Comparison of ENCODE assay signal across 19 mouse cellular contexts in the genomic region with DNA sequence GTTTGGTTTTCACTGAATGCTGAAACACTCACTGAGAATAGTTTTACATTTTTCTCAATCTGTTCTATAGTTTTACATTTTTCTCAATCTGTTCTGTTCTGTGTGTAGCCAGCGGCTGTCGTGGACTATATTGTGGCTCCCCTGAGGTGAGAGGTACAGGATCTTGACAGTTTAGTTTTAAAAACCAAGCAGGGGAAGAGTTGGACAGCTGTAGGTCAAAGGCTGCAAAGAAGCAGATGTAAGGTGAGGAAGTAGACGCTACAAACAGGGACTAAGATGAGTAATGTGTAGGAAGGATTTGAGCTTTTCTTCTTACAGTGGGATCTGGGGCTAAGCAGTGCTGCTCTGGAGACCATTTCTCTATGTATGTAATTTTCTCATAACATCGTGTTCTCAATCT. TPM values are rescaled to one million over a fixed set of nuclear protein-coding genes. Genes with fewer than 3 reads are reported as not detected.
DNase-seq lines count a peak whose midpoint lies in the region; ATAC-seq and TF ChIP-seq lines count a peak whose summit lies in the region.
"Had no signal": no experiment of that assay in that cellular context is flagged by ENCODE, and none has a peak within 500 bp of the region (broad histone marks: within the 10 kb centered on the region; RNA-seq: fewer than 3 reads in every experiment).

No protein-coding gene starts in this region.

- no peaks in the 10 kb centered on the region for H3K36me3 ChIP-seq in limb, embryonic 13.5 days
- no peaks in the 10 kb centered on the region for H3K36me3 ChIP-seq in limb, embryonic 10.5 days
- H3K36me3 ChIP-seq: embryonic facial prominence, embryonic 13.5 days; hindbrain, embryonic 12.5 days had no signal

- H3K27me3 ChIP-seq in limb, embryonic 13.5 days: no peaks in the 10 kb centered on the region
- H3K27me3 ChIP-seq in limb, embryonic 10.5 days (ENCODE audit: low read depth, poor library complexity, severe bottlenecking): no peaks in the 10 kb centered on the region
- H3K27me3 ChIP-seq: embryonic facial prominence, embryonic 13.5 days; hindbrain, embryonic 12.5 days; Patski had no signal

- DNase-seq in limb, embryonic 10.5 days (ENCODE audit: low spot score): no peak
- peak; percentile 66 for DNase-seq in A20 (ENCODE audit: low read depth, low spot score)
- DNase-seq in right cerebral cortex, postnatal 36 days (ENCODE audit: low spot score in 2 of 2): no peak
- no peak for DNase-seq in spleen, postnatal 36 days (ENCODE audit: low spot score in 2 of 2)
- DNase-seq: adrenal gland, postnatal 14 days; cerebellum, adult 11-12 months; cerebellum, adult 9-10 months; cerebellum, postnatal 25 days; gastrocnemius, adult 2 months; gastrocnemius, postnatal 25 days; heart, postnatal 10 days; heart, postnatal 4 days had no signal

- H3K9me3 ChIP-seq in limb, embryonic 13.5 days: no peaks in the 10 kb centered on the region
- no peaks in the 10 kb centered on the region for H3K9me3 ChIP-seq in limb, embryonic 10.5 days (replicated peaks)
- H3K9me3 ChIP-seq: embryonic facial prominence, embryonic 13.5 days; hindbrain, embryonic 12.5 days had no signal

- 0 out of 2 replicates have a peak, but pooled peaks have one; percentile 51 for ATAC-seq in limb, embryonic 13.5 days (ENCODE audit: low FRiP score, low read depth)
- ATAC-seq: activated CD4-positive, CD25-positive, alpha-beta regulatory T cell, adult 4 months; inflammation-experienced regulatory T-cells, adult 6 months had no signal

- no peak overlapping the region for H3K9ac ChIP-seq in limb, embryonic 13.5 days
- H3K9ac ChIP-seq: embryonic facial prominence, embryonic 13.5 days; hindbrain, embryonic 12.5 days had no signal

- WGBS in limb, embryonic 13.5 days: 38% methylated on average over 4 of the region's 4 CpGs
- WGBS in limb, embryonic 10.5 days: 48% methylated on average over 4 of the region's 4 CpGs

- no peak for TF ChIP-seq CTCF in embryonic fibroblast, embryonic 13.5 days (IDR thresholded peaks at IDR 0.05; ENCODE audit: borderline replicate concordance, insufficient read depth, low read length)

- H3K4me1 ChIP-seq in limb, embryonic 13.5 days: peaks cover 16% of the 10 kb centered on the region
- H3K4me1 ChIP-seq in limb, embryonic 10.5 days: peaks cover 29% of the 10 kb centered on the region
- H3K4me1 ChIP-seq in embryonic fibroblast, embryonic 13.5 days (ENCODE audit: control insufficient read depth, insufficient read depth, low read length): peaks cover 29% of the 10 kb centered on the region

- no peak overlapping the region for H3K4me2 ChIP-seq in limb, embryonic 13.5 days (replicated peaks)
- H3K4me2 ChIP-seq: embryonic facial prominence, embryonic 13.5 days; hindbrain, embryonic 12.5 days had no signal

- no peak overlapping the region for H3K4me3 ChIP-seq in limb, embryonic 13.5 days
- H3K4me3 ChIP-seq in limb, embryonic 10.5 days: no peak overlapping the region
- no peak overlapping the region for H3K4me3 ChIP-seq in embryonic fibroblast, embryonic 13.5 days (ENCODE audit: insufficient read depth, low read length)
- H3K4me3 ChIP-seq: embryonic facial prominence, embryonic 13.5 days; gastrocnemius, adult 2 months; hindbrain, embryonic 12.5 days had no signal

- H3K27ac ChIP-seq in limb, embryonic 13.5 days: no peak overlapping the region; the same call in 1 of the 2 replicates
- H3K27ac ChIP-seq in limb, embryonic 10.5 days: no peak overlapping the region
- H3K27ac ChIP-seq in embryonic fibroblast, embryonic 13.5 days (ENCODE audit: insufficient read depth, low read length): peak overlapping the region; percentile 98
- H3K27ac ChIP-seq: embryonic facial prominence, embryonic 13.5 days; hindbrain, embryonic 12.5 days had no signal

- no peak for TF ChIP-seq POLR2A in embryonic fibroblast, embryonic 13.5 days (IDR thresholded peaks at IDR 0.05; ENCODE audit: low read depth, low read length)

RNA-seq across cellular contexts. Expression of a gene that starts 46.6 kb away (rescaled TPM):
- 56.6 and 58.5 TPM in 2 replicates for polyA plus RNA-seq in limb, embryonic 13.5 days (2015; fragmentation: Nextera tagmentation; extraction: Ambion mirVana)
- 61.2 and 73.9 TPM in 2 replicates for polyA plus RNA-seq in limb, embryonic 10.5 days (2016; fragmentation: Nextera tagmentation; extraction: Ambion mirVana)
- polyA plus RNA-seq in embryonic fibroblast, embryonic 13.5 days (2011; ENCODE audit: insufficient read length, low read depth, missing spikeins): 246 and 251 TPM in 2 replicates
